ENCODE assay signal across 17 mouse cellular contexts in genomic region chr10:85604556-85604955, GRCm38 (mm10).
DNase-seq lines count a peak whose midpoint lies in the region; ATAC-seq lines count a peak whose summit lies in the region.
"Had no signal": no experiment of that assay in that cellular context is flagged by ENCODE, and none has a peak within 500 bp of the region (broad histone marks: within the 10 kb centered on the region; RNA-seq: fewer than 3 reads in every experiment).

No protein-coding gene starts in this region.

- H3K4me2 ChIP-seq in kidney, embryonic 16.5 days (replicated peaks; ENCODE audit: low read depth, low read length), result no peak overlapping the region
- H3K4me2 ChIP-seq: hindbrain, embryonic 15.5 days; liver, embryonic 12.5 days; midbrain, embryonic 11.5 days had no signal

- DNase-seq in cerebellum, adult 11-12 months, result peak; percentile 39
- DNase-seq in cerebellum, postnatal 4 days (ENCODE audit: low spot score in 2 of 2), result no peak
- DNase-seq in kidney, adult 8-10 months, result no peak
- peak; percentile 34 for DNase-seq in cerebellum, adult 9-10 months
- DNase-seq in heart, postnatal 10 days, result peak; percentile 37 to 38
- no peak for DNase-seq in left cerebral cortex, postnatal 14 days (ENCODE audit: low spot score in 2 of 2)
- DNase-seq in urinary bladder, adult 18-20 months (ENCODE audit: low spot score in 2 of 2), result no peak
- DNase-seq: B cell, adult 2 months; kidney, adult 18-20 months; right cerebral cortex, postnatal 25 days; thymus, adult 18-20 months had no signal

- WGBS in kidney, embryonic 16.5 days, result 36% methylated on average over 9 of the region's 9 CpGs

- no peak overlapping the region for H3K9ac ChIP-seq in kidney, embryonic 16.5 days (replicated peaks; ENCODE audit: low read length)
- H3K9ac ChIP-seq: hindbrain, embryonic 15.5 days; liver, embryonic 12.5 days had no signal

- H3K9me3 ChIP-seq in kidney, embryonic 16.5 days (ENCODE audit: low read length), result no peaks in the 10 kb centered on the region
- H3K9me3 ChIP-seq: hindbrain, embryonic 15.5 days; liver, embryonic 12.5 days had no signal

- no peaks in the 10 kb centered on the region for H3K36me3 ChIP-seq in kidney, embryonic 16.5 days (ENCODE audit: insufficient read depth, low read length)
- H3K36me3 ChIP-seq: hindbrain, embryonic 15.5 days; liver, embryonic 12.5 days had no signal

- intact Hi-C loops in heart, postnatal 10 days (cut with DNase I), result no loop called here
- intact Hi-C loops in left cerebral cortex, postnatal 14 days (cut with DNase I), result no loop called here

- no peak overlapping the region for H3K27ac ChIP-seq in kidney, embryonic 16.5 days (ENCODE audit: low read length)
- H3K27ac ChIP-seq: hindbrain, embryonic 15.5 days; liver, embryonic 12.5 days had no signal

- H3K4me3 ChIP-seq in kidney, embryonic 16.5 days (ENCODE audit: low read length), result no peak overlapping the region
- H3K4me3 ChIP-seq: hindbrain, embryonic 15.5 days; liver, embryonic 12.5 days had no signal

- H3K27me3 ChIP-seq in kidney, embryonic 16.5 days (ENCODE audit: insufficient read depth, low read length), result no peaks in the 10 kb centered on the region
- H3K27me3 ChIP-seq: hindbrain, embryonic 15.5 days had no signal

- 0 out of 2 replicates have a peak, but pooled peaks have one; percentile 23 for ATAC-seq in kidney, embryonic 16.5 days (ENCODE audit: low FRiP score, low TSS enrichment)
- ATAC-seq: forebrain, embryonic 14.5 days; liver, embryonic 12.5 days; lung, postnatal 0 days had no signal

- 0 out of 2 replicates have a peak, but pooled peaks cover 4% of the 10 kb centered on the region for H3K4me1 ChIP-seq in kidney, embryonic 16.5 days (ENCODE audit: insufficient read depth, low read length)
- H3K4me1 ChIP-seq: liver, embryonic 12.5 days had no signal

Comparison
In these comparisons a context has a peak if more than half of its experiments do, and no peak if none do; other contexts are left out.
1. DNase-seq: peak in cerebellum, adult 11-12 months (single experiment), cerebellum, adult 9-10 months (single experiment) and heart, postnatal 10 days (2 of 2); none in cerebellum, postnatal 4 days (0 of 2), kidney, adult 8-10 months (0 of 2), left cerebral cortex, postnatal 14 days (0 of 2) and urinary bladder, adult 18-20 months (0 of 2).